Mouse (Mus musculus): ENCODE data around the gene Taok3.

GRCm38 (mm10) chr5:117181921-117182320, 62.0 kb downstream of the Taok3 start:
- TF ChIP-seq POLR2A (IDR thresholded peaks at IDR 0.05; ENCODE audit: extremely low read depth, insufficient read depth, low read length) = no peak
- no peak for TF ChIP-seq CTCF (IDR thresholded peaks at IDR 0.05; ENCODE audit: extremely low read depth, insufficient read depth, low read length)
